Mouse (Mus musculus): Measurements from ENCODE around the gene Vps53. TPM values are rescaled to one million over a fixed set of nuclear protein-coding genes. Genes with fewer than 3 reads are reported as not detected.

Gene Vps53
- polyA plus RNA-seq, 1 experiment, result 55.8 TPM

- no peak for DNase-seq (ENCODE audit: low read depth)
- TF ChIP-seq CTCF (IDR thresholded peaks at IDR 0.05; ENCODE audit: borderline replicate concordance, extremely low read depth, insufficient read depth, insufficient read length) (no peak; the same call in 1 of the 2 replicates), POLR2A (IDR thresholded peaks at IDR 0.05; ENCODE audit: borderline replicate concordance, extremely low read depth, insufficient read depth, insufficient read length, poor library complexity, severe bottlenecking) (no peak)
Observed at GRCm38 (mm10) chr11:76001237-76001878, 178.1 kb downstream of the Vps53 start.

- DNase-seq (ENCODE audit: low read depth), result no peak
- no peak for TF ChIP-seq CTCF (IDR thresholded peaks at IDR 0.05; ENCODE audit: borderline replicate concordance, extremely low read depth, insufficient read depth, insufficient read length)
- no peak for TF ChIP-seq POLR2A (IDR thresholded peaks at IDR 0.05; ENCODE audit: borderline replicate concordance, extremely low read depth, insufficient read depth, insufficient read length, poor library complexity, severe bottlenecking)
Observed at GRCm38 (mm10) chr11:76000701-76001100, 178.7 kb downstream of the Vps53 start.

DNA sequence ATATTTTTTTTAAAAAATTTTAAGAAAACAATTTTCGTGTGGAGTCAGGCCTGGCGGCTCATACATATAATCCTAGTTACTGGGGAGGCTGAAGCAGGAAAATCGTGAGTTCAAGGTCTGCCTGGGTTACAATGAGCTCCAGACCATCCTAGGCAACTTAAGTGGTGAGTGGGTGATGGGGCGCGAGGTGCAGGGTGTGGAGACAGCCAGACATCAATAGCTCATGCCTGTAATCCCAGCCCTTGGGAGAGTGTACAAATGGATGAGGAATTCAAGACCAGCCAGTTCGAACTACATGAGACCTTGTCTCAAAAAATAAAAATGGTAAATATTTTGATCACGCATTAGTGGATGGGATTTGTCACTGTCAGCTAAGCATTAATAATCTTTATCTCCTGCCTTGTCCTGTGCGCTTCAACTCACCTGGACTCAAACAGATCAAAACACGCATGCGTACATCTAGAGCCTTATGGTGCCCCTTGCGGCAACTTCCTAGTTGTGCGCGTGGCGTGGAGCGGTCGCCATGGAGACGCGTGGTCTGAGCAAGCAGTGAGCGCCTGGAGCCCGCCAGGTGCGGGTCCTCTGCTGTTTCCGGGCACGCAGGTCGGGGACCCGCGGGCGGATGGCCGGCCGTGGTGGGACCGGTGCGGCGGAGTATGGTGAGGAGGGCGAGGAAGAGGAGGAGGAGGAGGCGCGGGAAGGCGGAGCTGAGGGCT, 179.8 kb downstream of the Vps53 start, which contains the start of gene 1700016K19Rik:
Gene 1700016K19Rik, plus strand, starts transcription at position 473 of the 716 bp plus-strand sequence.
- TF ChIP-seq POLR2A (IDR thresholded peaks at IDR 0.05; ENCODE audit: borderline replicate concordance, extremely low read depth, insufficient read depth, insufficient read length, poor library complexity, severe bottlenecking), result no peak
- peak; percentile 72 for TF ChIP-seq CTCF (IDR thresholded peaks at IDR 0.05; ENCODE audit: borderline replicate concordance, extremely low read depth, insufficient read depth, insufficient read length)

More for the DNA sequence above, 179.8 kb downstream of the Vps53 start, which contains the start of gene 1700016K19Rik:
- peak; percentile 93 for DNase-seq (ENCODE audit: low read depth)

Other genes with a start within 250 kb of the Vps53 start
- gene Rph3al, start 241.2 kb downstream of the Vps53 start, polyA plus RNA-seq (2012; rRNA removed), result 1.7 and 3.1 TPM in 2 replicates
- gene 1700016K19Rik, start 179.7 kb downstream of the Vps53 start, polyA plus RNA-seq (2012; rRNA removed), result 3.3 and 3.7 TPM in 2 replicates
- 3.4 and 6.0 TPM in 2 replicates for gene Rflnb, start 151.9 kb downstream of the Vps53 start, polyA plus RNA-seq (2012; rRNA removed)
- 32.1 and 33.4 TPM in 2 replicates for gene Fam57a, start within 50 bp of the Vps53 start, polyA plus RNA-seq (2012; rRNA removed)
- gene Dbil5, start 38.0 kb upstream of the Vps53 start, polyA plus RNA-seq (2012; rRNA removed), result 0.24 and 0.75 TPM in 2 replicates
- 12.0 and 12.5 TPM in 2 replicates for gene Gemin4, start 38.0 kb upstream of the Vps53 start, polyA plus RNA-seq (2012; rRNA removed)
- gene Mrm3, start 64.1 kb upstream of the Vps53 start, polyA plus RNA-seq (2012; rRNA removed), result 11.6 and 12.9 TPM in 2 replicates
- 31.5 and 41.0 TPM in 2 replicates for gene Glod4, start 64.1 kb upstream of the Vps53 start, polyA plus RNA-seq (2012; rRNA removed)
- gene Nxn, start 219.5 kb upstream of the Vps53 start, polyA plus RNA-seq (2012; rRNA removed), result 33.9 and 40.9 TPM in 2 replicates
- gene Timm22, start 227.3 kb upstream of the Vps53 start, polyA plus RNA-seq (2012; rRNA removed), result 32.5 and 36.8 TPM in 2 replicates

Measured in brain, embryonic 14.5 days (tissue).